Mouse (Mus musculus): ENCODE results near the gene 1700020N01Rik. TPM values are rescaled to one million over a fixed set of nuclear protein-coding genes. Genes with fewer than 3 reads are reported as not detected.

The 1700020N01Rik gene
- total RNA-seq, 4 experiments from 2014 or later: not detected

DNA sequence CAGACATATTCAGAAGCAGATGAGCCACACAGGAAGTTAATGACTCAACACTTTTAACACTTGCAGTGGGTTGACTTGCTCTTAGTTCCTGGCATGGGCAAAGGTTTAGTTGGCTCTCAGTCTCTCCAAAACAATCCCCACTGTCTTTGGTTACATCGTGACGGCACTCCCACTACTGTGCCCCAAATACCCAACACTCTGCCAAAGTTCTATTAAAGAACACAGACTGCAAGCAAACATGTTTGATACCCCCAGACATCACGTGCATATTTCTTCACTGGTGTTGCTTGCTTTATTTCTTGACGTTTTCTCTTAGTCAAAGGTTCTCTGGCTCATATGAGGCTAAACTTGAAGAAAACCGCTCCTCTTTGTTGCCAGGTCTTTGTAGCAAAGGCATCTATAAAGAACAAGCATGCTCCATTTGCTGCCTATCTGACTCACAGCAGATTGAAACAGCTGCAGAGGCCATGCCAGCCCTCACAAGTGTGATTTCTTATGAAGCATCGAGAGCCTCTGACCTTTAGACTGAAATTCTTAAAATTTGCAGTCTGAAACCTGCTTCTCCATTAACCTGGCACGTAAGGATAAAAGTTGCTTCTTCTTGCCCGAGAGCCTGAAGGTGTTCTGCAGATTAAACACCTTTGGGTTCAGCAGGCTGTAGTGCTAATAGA lies 66.8 kb downstream of the 1700020N01Rik start:
- DNase-seq (ENCODE audit: low spot score in 2 of 2): no peak

DNA sequence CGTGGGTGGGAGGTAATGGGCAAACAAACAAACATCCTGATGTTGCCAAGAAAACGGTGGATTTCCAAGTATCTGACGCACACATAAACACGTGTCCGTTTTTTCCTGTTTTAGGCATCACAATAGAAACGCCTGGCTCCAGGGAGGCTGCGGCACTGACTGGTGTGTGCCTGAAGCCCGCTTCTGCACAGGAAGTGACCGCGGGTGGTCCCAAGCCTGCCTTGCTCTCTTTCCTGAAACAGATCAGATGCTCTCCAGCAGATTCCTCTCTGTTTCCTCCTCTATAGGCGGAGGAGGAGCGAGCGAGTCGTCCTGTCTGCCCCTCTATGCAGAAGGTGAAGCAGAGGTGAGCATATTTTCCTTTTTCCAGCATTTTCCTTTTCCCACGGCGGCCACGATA lies 76.0 kb downstream of the 1700020N01Rik start:
- no peak for DNase-seq (ENCODE audit: low spot score in 2 of 2)

DNA sequence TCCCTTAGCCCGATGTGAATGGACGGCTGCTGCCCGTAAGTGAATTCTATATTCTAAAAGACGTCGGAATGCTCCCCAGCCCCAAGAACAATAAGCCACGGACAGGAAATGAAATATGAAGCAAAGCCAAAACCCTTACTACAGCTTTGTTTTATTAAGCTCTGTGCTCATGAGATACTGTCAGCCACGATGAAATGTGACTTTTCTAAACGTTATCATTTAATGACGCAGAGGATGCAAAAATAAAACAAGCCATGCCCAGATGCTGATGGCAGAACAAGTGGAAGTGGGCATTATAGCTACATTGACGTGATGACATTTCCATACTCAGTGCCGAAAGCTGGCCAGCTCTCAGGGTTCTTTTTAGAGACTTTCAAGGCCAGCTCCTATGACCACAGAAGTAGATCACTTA lies 76.8 kb downstream of the 1700020N01Rik start:
- DNase-seq (ENCODE audit: low spot score in 2 of 2): no peak

DNA sequence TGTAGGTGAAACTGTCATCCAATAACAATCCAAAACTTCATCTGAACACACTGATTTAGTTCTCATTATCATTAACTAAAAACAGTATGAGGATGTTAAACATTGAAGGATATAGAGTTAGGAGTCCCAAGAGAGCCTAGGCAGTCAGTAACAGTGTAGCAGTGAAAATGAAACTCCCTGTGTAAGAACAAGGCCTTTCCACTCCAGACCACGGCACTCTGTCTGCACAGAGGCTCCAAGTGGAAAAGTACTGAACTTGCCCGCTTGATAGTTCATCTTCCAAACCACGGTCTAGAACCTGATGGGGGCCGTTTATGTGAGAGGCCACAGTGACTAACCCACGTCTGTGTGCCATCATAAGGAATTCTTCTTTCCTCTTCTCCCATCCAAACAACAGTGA lies 77.2 kb downstream of the 1700020N01Rik start:
- DNase-seq (ENCODE audit: low spot score in 2 of 2): no peak

Other genes starting within 250 kb of the 1700020N01Rik start
- gene Aldh8a1, start 215.9 kb upstream of the 1700020N01Rik start, total RNA-seq (2022): under 1 TPM in 1 of 4 experiments, not detected in 3; 0.13 TPM